Mouse (Mus musculus) gastrocnemius, adult 8-10 months (tissue): ENCODE results near the gene Xrcc4. TPM values are rescaled to one million over a fixed set of nuclear protein-coding genes. Genes with fewer than 3 reads are reported as not detected.
A peak's percentile ranks its signal among the peaks of the same experiment; 100 is the strongest.

ENCODE experiments used
- DNase-seq, 2 experiments: peaks; one replicate each; pipeline ENCODE4 v3.0.0; 2022; ENCODE audit warnings: low spot score in 2 of 2
- total RNA-seq, 4 experiments: library from RNA; stranded (reverse); gene quantifications; 2 replicates each; pipeline ENCODE4 v1.2.4; 2022

The Xrcc4 gene
- total RNA-seq, 4 experiments from 2014 or later = 6.1 to 8.3 (median 7.5) TPM

DNA sequence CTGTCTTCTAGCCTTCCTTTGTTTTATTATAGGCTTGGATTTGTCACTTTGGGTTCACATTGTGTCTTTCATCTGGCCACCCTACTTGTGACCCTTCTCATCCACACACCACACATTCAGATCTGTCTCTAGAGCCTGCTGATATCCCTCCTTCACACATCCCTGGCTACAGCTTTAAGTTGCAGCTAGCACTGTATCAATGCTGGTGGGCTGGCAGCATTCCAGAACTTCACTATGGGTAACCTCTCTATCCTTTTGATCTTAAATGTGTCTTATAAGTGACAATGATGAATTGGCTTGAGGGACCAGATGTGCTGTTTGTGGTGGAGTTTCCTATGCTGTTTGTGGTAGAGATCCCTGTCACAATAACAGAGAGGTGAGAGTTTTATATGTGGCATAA lies 120.7 kb downstream of the Xrcc4 start:
- DNase-seq = no peak

- no peak for DNase-seq
These were observed 145.1 kb downstream of the Xrcc4 start for GRCm38 (mm10) chr13:89944354-89944753.

DNA sequence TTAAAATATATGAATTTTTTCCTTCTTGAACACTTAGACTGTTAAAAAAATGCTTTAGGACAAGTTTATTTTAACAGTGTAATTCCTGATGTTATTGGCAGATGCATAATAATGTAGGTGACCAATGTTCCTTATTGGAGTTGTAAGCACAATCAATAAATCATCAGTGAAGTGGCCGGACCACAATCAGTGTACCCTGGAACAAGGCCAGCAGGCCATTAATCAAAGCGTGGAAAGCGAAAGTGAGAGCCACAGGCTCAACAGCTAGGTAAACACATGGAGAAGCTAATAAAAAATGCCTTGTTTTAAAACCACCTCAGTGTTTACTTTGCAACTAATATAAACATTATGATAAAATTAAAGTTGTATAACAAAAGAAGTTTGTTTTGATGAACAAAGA lies 159.9 kb downstream of the Xrcc4 start:
- DNase-seq = peak in 1 of 2 experiments; percentile 14

DNA sequence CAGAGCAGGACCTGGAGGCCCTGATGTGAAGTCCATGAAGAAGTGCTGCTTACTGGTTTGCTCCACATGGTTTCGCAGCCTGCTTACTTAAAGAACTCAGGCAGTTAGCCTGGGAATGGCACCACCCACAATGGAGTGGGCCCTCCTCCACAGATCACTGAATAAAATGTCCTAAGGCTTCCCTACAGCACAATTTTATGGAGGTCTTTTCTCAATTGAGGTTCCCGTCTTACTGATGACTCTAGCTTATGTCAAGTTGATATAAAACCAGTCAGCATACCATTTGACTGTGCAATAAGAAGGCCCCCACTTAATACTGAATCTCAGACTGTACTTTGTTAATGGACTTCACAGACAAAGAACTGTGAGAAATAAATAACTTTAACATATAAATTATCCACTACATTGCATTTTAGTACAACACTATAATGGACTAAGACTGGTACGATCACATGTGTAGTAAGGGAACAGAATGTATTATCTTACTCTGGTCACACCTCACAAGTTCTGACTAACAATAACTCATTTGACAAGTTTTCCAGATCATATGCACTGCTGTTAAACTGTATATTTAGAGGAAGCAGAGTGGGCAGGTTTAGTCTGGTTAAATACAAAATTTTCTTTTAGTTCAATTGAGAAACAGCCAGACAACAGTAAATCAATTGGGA lies 170.5 kb downstream of the Xrcc4 start:
- DNase-seq = no peak

- DNase-seq = no peak
These were observed 175.1 kb downstream of the Xrcc4 start for GRCm38 (mm10) chr13:89914332-89914731.

- peak in 1 of 2 experiments; percentile 5 for DNase-seq
These were observed 175.5 kb downstream of the Xrcc4 start for GRCm38 (mm10) chr13:89913891-89914290.

DNA sequence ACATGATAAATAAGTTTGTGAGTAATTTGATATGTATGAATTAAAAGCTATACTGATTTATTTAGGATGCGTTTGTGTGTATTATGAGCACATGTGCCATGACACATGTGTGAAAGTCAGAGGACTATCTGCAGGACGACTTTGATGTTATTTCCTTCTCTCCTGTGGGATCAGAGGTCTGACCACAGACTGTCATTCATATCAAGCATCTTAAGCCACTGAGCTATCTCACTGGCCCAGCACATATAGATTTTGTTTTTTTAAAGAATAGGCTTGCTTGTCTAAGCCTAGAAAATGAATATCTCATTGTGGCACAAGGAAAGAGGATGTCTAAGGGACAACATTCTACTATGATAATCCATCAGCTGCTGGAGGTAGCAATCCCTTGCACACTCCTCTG lies 183.3 kb downstream of the Xrcc4 start:
- DNase-seq = no peak

DNA sequence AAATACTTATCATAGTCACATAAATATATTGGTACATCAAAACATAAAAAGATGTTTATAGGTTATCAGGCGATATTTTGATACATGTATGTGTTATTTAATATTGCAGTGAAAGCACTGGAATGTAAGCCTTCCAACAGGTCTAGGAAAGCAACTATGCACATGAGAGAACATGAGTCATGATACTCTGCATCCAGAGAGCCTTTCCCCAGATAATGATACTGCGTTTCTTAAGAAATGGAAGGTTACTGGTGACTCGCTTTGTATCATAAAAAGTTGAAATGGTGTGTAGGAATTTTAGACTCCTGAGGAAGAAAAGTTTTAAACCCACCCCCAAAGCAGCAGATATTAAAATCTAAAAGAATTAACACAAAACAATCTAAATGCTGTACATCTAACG lies 190.3 kb downstream of the Xrcc4 start:
- no peak for DNase-seq

- DNase-seq = no peak
These were observed 197.3 kb downstream of the Xrcc4 start for GRCm38 (mm10) chr13:89892140-89892539.

DNA sequence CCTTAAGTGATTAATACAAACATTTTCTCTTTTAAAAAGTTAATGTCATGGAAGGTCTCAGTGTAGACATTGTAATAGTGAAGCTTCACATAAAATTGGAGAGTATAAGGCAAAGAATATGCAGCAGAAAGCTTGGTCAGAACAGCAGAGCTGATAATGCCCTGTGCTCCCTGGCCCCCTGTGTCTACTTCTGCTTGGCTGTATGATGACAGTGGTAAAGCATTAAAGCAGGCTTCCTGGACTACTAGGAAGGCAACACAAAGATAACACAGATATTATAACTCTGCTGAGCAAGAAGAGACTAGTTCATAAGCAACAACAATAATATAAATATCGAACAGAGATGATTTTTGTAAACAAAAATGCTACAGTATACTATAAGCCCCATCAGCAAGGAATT lies 199.2 kb downstream of the Xrcc4 start:
- DNase-seq = no peak

DNA sequence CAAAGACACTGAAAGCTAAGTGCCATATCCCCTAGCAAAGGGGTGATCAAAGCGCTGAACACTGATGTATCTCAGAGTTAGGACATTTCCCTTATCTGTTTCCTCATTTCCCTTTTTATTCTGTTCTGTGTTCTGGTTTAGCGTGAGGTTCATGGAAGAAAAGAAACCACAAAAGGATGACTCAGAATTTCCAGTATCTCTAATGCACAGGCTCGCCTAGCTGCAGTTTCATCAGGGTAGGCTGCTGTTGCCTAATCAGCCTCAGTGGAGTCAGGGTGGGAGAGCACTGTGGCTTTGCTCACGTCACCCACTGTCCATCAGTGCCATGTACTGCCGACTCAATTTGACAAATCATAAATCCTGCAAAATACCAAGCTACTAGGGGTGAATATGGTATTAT lies 200.3 kb downstream of the Xrcc4 start:
- DNase-seq = no peak

DNA sequence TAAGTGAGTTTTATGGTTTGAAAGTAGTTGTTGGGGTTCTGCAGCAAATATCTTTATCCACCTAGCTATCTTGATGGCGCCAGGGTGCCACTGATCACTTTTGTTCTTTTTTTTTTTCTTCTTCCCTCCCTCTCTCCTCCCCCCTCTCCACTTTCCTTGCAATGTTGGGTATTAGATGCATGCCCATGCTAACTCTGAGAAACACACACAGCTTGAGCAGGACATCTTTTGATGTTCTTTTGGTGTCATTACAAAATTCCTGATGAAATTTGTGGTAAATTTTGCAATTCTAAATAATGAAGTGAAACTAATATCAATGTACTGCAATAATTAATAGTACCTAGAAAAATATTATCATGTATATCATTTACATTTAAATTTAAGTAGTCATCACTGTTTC lies 205.9 kb downstream of the Xrcc4 start:
- DNase-seq = no peak

GRCm38 (mm10) chr13:89881281-89881680 lies 208.1 kb downstream of the Xrcc4 start:
- DNase-seq = no peak

- DNase-seq = no peak
These were observed 210.5 kb downstream of the Xrcc4 start for GRCm38 (mm10) chr13:89878832-89879468.

DNA sequence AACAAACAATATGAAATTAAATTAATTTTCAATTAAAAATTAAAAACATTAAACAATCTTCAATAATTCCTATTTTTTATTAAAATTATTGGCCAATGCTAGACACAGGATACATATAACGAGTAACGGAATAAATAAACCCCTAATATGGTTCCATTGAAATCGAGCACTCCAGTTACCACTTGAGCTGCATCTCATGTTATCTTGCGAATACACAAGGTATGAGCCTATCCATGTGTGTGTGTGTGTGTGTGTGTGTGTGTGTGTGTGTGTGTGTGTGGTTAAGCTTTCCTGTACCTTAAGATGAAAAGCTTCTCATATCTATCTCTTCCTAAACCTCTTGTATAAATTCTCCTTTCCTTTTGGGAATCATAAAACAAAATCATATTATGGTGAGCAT lies 213.9 kb downstream of the Xrcc4 start:
- no peak for DNase-seq

GRCm38 (mm10) chr13:89872725-89873124 lies 216.7 kb downstream of the Xrcc4 start:
- DNase-seq = no peak

- no peak for DNase-seq
These were observed 235.3 kb downstream of the Xrcc4 start for GRCm38 (mm10) chr13:89854139-89854538.

DNA sequence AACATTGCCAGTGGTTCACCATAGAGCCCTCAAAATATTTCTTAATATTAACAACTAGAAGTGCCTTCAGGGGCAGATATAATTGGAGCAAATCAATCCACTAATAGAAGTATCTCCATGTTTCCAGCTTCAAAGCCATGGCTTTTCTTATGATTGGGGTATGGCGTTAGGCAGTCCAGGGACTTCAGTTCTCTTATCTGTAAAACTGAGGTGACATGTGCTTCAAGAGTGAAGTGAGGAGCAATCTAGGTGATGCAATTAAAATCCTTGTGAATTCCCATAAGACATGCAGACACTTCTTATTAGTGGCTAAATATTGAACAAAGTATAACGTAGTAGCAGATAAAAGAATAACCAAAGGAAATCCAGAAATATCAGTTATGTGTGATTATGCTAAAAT lies 238.7 kb downstream of the Xrcc4 start:
- no peak for DNase-seq

- DNase-seq = no peak
These were observed 239.5 kb downstream of the Xrcc4 start for GRCm38 (mm10) chr13:89849955-89850354.

DNA sequence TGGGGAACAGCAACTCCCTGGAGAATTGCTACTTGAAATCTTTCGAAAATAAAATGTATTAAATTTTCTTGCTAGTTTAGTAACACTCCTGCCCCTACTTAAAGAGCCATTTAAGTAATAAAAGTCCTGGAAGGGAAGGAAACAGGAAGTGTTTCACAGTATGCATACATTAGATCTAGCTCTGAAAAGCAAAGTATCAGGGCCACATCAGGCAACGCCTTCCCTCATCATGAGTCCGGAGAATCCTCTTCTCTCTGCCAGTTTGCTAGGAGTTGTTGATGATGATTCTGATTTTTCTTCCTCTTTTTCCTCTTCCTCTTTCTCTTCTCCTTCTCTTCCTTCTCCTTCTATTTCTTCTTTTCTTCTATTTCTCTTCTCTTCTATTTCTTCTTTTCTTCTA lies 250.8 kb downstream of the Xrcc4 start:
- no peak for DNase-seq

GRCm38 (mm10) chr13:89834485-89834884 lies 254.9 kb downstream of the Xrcc4 start:
- DNase-seq = no peak

- no peak for DNase-seq
These were observed 256.2 kb downstream of the Xrcc4 start for GRCm38 (mm10) chr13:89833053-89833670.

DNA sequence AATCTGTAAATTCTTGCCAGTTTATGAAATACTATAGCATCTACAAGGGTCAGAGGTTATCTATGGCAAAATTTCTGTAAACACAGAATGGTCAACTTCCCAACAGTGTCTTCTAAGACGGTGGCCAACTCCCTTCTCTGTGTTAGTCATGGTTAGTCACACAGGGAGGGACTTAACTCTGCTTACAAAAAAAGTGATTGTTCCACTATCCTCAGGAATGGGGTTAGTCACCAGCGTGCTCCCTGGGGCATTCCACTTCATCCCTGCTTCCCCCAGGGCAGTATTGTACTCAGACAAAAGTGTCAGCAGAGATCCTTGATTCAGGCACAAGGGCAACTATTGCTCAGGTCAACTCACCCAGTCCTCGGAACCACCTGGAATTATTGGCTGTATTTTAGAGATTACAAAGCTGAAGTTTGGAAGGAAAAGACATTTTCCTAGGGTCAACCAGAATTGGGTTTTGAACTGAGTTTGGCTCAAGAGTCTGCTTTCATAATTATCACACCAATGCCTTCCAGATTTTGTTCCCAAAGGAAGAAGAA lies 260.9 kb downstream of the Xrcc4 start:
- peak; percentile 7 to 16 for DNase-seq
